Mouse (Mus musculus): ENCODE measurements around the gene Frem1.

GRCm38 (mm10) chr4:83048561-83048960, 3.6 kb downstream of the Frem1 start:
- TF ChIP-seq CTCF (IDR thresholded peaks at IDR 0.05; ENCODE audit: extremely low read depth, insufficient read depth, insufficient read length, insufficient replicate concordance) (no peak), POLR2A (IDR thresholded peaks at IDR 0.05; ENCODE audit: low read depth, low read length) (no peak)

Measured in spleen, adult 2 months (tissue).